Mouse (Mus musculus) E14TG2a.4 (cell line): ENCODE measurements around the gene Spryd3.

ENCODE experiments used
- CTCF ChIP-seq: conservative IDR thresholded peaks from 2 replicates; pipeline ENCODE4 v1.5.1; 2014; ENCODE audit warnings: low read length
- POU5F1 ChIP-seq: IDR thresholded peaks from 2 replicates; pipeline ENCODE4 v1.6.1; 2014; ENCODE audit warnings: low read length, borderline replicate concordance

DNA sequence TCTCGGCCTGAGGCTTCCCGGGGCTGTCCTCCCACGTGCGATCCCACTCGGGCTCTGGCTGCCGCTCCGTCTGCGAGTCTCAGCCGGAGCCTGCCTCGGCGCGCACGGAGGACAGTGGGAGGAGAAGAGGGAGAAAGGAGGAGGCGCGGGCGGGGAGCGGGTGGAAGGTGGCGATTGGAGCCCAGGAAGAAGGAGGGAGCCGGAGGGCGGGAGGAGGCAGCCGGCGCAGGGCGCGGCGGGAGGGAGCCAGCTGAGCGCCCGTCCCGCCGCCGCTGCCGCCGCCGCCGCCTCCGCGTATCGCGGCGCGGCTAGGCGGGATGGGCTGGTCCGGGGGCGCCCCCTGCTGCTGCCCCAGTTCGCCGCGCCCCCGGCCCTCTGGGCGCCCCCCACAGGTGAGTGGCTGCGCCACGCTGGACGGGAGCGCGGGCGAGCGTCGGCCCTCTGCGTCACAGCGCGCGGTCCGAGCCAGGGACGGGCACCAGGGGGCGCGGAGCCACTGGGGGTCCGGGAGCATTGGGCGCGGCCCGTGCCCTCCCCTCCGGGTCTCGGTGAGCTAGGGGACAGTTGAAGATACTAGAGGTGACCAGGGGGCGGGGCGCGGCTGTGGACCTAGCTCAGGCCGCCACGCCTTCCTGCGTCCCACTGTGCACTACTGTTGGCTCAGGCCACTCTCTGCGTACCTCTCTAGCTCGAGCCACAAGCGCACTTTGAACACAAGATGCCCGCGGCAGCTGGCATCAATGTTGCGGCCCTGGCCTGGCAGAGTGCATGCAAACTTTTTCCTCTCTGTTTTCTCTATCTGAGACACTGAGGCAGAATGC is 35.7 kb downstream of the Spryd3 start, which contains the start of gene Tns2:
- no peak for TF ChIP-seq CTCF
- TF ChIP-seq POU5F1: no peak
